Mouse (Mus musculus) stomach, postnatal 0 days (tissue): ENCODE data around the gene Upp2. TPM values are rescaled to one million over a fixed set of nuclear protein-coding genes. Genes with fewer than 3 reads are reported as not detected.

Source experiments
- ATAC-seq: fragments of 200-750 bp; cut with Nextera tagmentation; 2 replicates; pipeline ENCODE4 v1.8.0; 2017; ENCODE audit not compliant: low FRiP score, low TSS enrichment
- DNase-seq: peaks from one replicate; pipeline ENCODE4 v3.0.0-alpha.2; 2016; ENCODE audit warnings: low spot score
- H3K27ac ChIP-seq: fragments of 300-500 bp; sonication (generic); replicated peaks from 2 replicates; pipeline ENCODE4 v1.5.1; 2014; ENCODE audit warnings: mild to moderate bottlenecking, control low read depth
- H3K27me3 ChIP-seq: fragments of 300-500 bp; sonication (generic); 2 replicates; pipeline ENCODE4 v1.6.1; 2014; ENCODE audit warnings: low read length; ENCODE audit not compliant: control insufficient read depth, insufficient read depth
- H3K36me3 ChIP-seq: fragments of 300-500 bp; sonication (generic); 2 replicates; pipeline ENCODE4 v1.6.1; 2014; ENCODE audit warnings: low read length, mixed read lengths; ENCODE audit not compliant: control insufficient read depth, insufficient read depth
- H3K4me1 ChIP-seq: fragments of 300-500 bp; sonication (generic); replicated peaks from 2 replicates; pipeline ENCODE4 v1.6.1; 2014; ENCODE audit warnings: antibody characterized with exemption; ENCODE audit not compliant: control insufficient read depth, insufficient read depth
- H3K4me2 ChIP-seq: fragments of 300-500 bp; sonication (generic); replicated peaks from 2 replicates; pipeline ENCODE4 v1.6.1; 2014; ENCODE audit warnings: low read depth, mild to moderate bottlenecking, control low read depth, moderate library complexity
- H3K4me3 ChIP-seq: fragments of 300-500 bp; sonication (generic); 2 replicates; pipeline ENCODE4 v1.5.1; 2014; ENCODE audit warnings: low read depth, low read length, control low read depth
- H3K9ac ChIP-seq: fragments of 300-500 bp; sonication (generic); 2 replicates; pipeline ENCODE4 v1.6.1; 2014; ENCODE audit warnings: mild to moderate bottlenecking, low read length, control low read depth, mixed read lengths
- H3K9me3 ChIP-seq: fragments of 300-500 bp; sonication (generic); 2 replicates; pipeline ENCODE4 v1.6.1; 2016; ENCODE audit warnings: low read length; ENCODE audit not compliant: control insufficient read depth
- CTCF ChIP-seq: IDR thresholded peaks from 2 replicates; pipeline ENCODE4 v1.5.1; 2016; ENCODE audit warnings: antibody characterized with exemption, low read depth, mild to moderate bottlenecking, moderate library complexity
- EP300 ChIP-seq: optimal IDR thresholded peaks from 2 replicates; pipeline ENCODE3; 2016; ENCODE audit warnings: antibody characterized with exemption
- WGBS: fragments of 180-500 bp; shearing (Covaris S2); extraction: QIAGEN DNeasy Blood & Tissue Kit; methylation state at CpG from one replicate; pipeline ENCODE4 v1.1.7; 2014; 5-methylcytosine and 5-hydroxymethylcytosine counted together
- polyA plus RNA-seq: library from polyadenylated mRNA; unstranded; fragments of >200 nt; fragmentation: Nextera tagmentation; extraction: Ambion mirVana; gene quantifications from 2 replicates; pipeline ENCODE4 v1.2.1, GENCODE M21; 2015

The Upp2 gene
- polyA plus RNA-seq, 1 experiment from 2014 or later, result 6.1 TPM

- H3K4me1 ChIP-seq, result no peaks in the 10 kb centered on the region
- no peak overlapping the region for H3K4me2 ChIP-seq
- no peaks in the 10 kb centered on the region for H3K36me3 ChIP-seq
- H3K27me3 ChIP-seq, result no peaks in the 10 kb centered on the region
- H3K9me3 ChIP-seq, result no peaks in the 10 kb centered on the region
- WGBS, result 81% methylated on average over 3 of the region's 3 CpGs
- no peak for TF ChIP-seq EP300
- no peak for TF ChIP-seq CTCF
- no peak overlapping the region for H3K4me3 ChIP-seq
- DNase-seq (no peak), ATAC-seq (no peak)
- no peak overlapping the region for H3K27ac ChIP-seq
- H3K9ac ChIP-seq, result no peak overlapping the region
These were observed 211.9 kb downstream of the Upp2 start for GRCm38 (mm10) chr2:58778986-58779495.

- 16% methylated on average over 1 of the region's 1 CpGs for WGBS
- no peak for TF ChIP-seq CTCF
- ATAC-seq, result no peak
These were observed 216.4 kb downstream of the Upp2 start for GRCm38 (mm10) chr2:58783526-58783925.

DNA sequence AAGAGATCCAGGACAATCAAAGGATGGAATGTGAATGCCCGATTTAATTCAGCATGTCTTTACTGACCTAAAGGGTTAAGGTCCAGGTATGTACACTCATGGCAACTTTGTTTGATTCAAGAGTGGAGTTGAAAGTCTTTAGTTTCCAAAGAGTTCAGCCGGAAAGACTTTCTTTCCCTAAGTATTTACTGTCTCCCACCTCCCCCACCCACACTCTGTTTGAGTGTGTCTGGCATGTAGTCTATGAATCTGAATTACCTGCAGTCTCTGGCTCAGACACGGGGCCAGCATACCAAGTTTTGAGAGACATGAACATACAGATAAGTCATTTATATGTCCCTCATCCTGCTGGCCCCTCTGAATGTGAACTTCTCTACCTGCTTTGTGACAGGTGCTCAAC is 219.1 kb downstream of the Upp2 start:
- no peak for TF ChIP-seq EP300
- no peak for TF ChIP-seq CTCF
- H3K4me2 ChIP-seq, result no peak overlapping the region
- DNase-seq (no peak), ATAC-seq (no peak)
- H3K4me3 ChIP-seq, result no peak overlapping the region
- H3K9ac ChIP-seq, result no peak overlapping the region
- H3K27ac ChIP-seq, result no peak overlapping the region
- WGBS, result 34% methylated on average over 3 of the region's 3 CpGs
- no peaks in the 10 kb centered on the region for H3K36me3 ChIP-seq
- no peaks in the 10 kb centered on the region for H3K27me3 ChIP-seq
- no peaks in the 10 kb centered on the region for H3K4me1 ChIP-seq
- no peaks in the 10 kb centered on the region for H3K9me3 ChIP-seq

More at GRCm38 (mm10) chr2:58783526-58783925, 216.4 kb downstream of the Upp2 start:
- Histone ChIP-seq H3K36me3 (no peaks in the 10 kb centered on the region), H3K4me3 (no peak overlapping the region), H3K27ac (no peak overlapping the region), H3K4me2 (no peak overlapping the region), H3K9me3 (no peaks in the 10 kb centered on the region), H3K4me1 (no peaks in the 10 kb centered on the region), H3K27me3 (no peaks in the 10 kb centered on the region), H3K9ac (no peak overlapping the region)
- DNase-seq, result no peak

DNA sequence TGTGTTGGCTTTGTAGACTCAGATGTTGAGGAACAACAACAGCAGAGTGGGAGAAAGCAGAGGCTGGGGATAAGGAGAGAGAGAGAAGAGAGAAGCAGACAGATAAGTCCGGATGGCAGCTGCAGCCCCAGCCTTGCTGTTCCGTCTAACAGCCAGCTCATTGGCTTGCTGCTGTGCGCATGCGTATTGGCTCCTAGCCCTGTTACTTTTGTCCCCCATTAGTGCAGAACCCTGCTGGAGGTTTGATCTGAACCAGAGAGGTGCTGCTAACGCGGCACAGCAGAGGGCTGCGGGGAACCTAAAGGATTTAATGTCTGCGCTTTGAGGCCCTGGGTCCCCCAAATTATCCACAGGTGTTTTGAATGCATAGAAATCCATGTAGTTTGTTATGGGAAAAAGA is 219.6 kb downstream of the Upp2 start:
- no peak for DNase-seq
- no peak overlapping the region for H3K27ac ChIP-seq
- no peak overlapping the region for H3K4me3 ChIP-seq
- H3K36me3 ChIP-seq, result no peaks in the 10 kb centered on the region
- H3K4me1 ChIP-seq, result no peaks in the 10 kb centered on the region
- no peaks in the 10 kb centered on the region for H3K9me3 ChIP-seq
- TF ChIP-seq EP300 (no peak), CTCF (no peak)
- ATAC-seq, result no peak
- no peaks in the 10 kb centered on the region for H3K27me3 ChIP-seq
- H3K4me2 ChIP-seq, result no peak overlapping the region
- H3K9ac ChIP-seq, result no peak overlapping the region
- 74% methylated on average over 8 of the region's 8 CpGs for WGBS

DNA sequence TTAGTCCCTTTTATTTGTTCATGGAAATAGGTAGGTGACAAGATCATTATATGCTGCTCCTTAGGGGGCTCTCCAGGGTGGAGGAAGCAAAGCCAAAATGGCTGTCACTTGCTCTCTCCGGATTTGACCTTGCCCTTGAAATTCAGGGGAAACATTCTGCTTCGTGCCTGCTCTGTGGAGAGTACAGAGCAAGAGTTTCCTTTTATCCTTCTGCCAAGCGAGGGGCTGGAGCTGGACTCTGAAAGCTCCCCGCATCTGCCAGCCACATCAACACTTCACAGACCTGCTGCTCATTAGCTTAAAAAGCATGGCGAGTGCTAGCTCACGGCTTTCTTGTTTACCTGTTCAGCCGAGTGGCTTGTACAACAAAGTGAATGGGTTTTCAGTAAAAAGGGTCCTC is 220.3 kb downstream of the Upp2 start:
- 58% methylated on average over 7 of the region's 7 CpGs for WGBS
- Histone ChIP-seq H3K27ac (no peak overlapping the region; the same call in 1 of the 2 replicates), H3K4me2 (no peak overlapping the region), H3K27me3 (no peaks in the 10 kb centered on the region), H3K9ac (no peak overlapping the region), H3K36me3 (no peaks in the 10 kb centered on the region), H3K9me3 (no peaks in the 10 kb centered on the region), H3K4me1 (no peaks in the 10 kb centered on the region), H3K4me3 (no peak overlapping the region)
- DNase-seq (no peak), ATAC-seq (no peak)
- TF ChIP-seq CTCF (no peak), EP300 (no peak)

GRCm38 (mm10) chr2:58789934-58790333 is 222.8 kb downstream of the Upp2 start:
- H3K36me3 ChIP-seq, result no peaks in the 10 kb centered on the region
- H3K9ac ChIP-seq, result no peak overlapping the region
- ATAC-seq (no peak), DNase-seq (no peak)
- H3K4me1 ChIP-seq, result no peaks in the 10 kb centered on the region
- H3K4me3 ChIP-seq, result no peak overlapping the region
- H3K27me3 ChIP-seq, result no peaks in the 10 kb centered on the region
- no peak overlapping the region for H3K4me2 ChIP-seq
- WGBS, result 77% methylated on average over 7 of the region's 7 CpGs
- TF ChIP-seq CTCF (no peak), EP300 (no peak)
- no peak overlapping the region for H3K27ac ChIP-seq
- no peaks in the 10 kb centered on the region for H3K9me3 ChIP-seq
